8 mouse cellular contexts compared by ENCODE assay signal in genomic region chr6:134035490-134036405, GRCm38 (mm10). TPM values are rescaled to one million over a fixed set of nuclear protein-coding genes. Genes with fewer than 3 reads are reported as not detected.
DNase-seq lines count a peak whose midpoint lies in the region; ATAC-seq lines count a peak whose summit lies in the region.

TSS of gene Etv6 (plus strand) at chr6:134035700.

- no peaks in the 10 kb centered on the region for H3K27me3 ChIP-seq in heart, embryonic 12.5 days (replicated peaks)
- no peaks in the 10 kb centered on the region for H3K27me3 ChIP-seq in liver, embryonic 13.5 days
- H3K27me3 ChIP-seq in neural tube, embryonic 11.5 days (ENCODE audit: control insufficient read depth, insufficient read depth, low read length) = no peaks in the 10 kb centered on the region
- no peaks in the 10 kb centered on the region for H3K27me3 ChIP-seq in stomach, embryonic 16.5 days (ENCODE audit: control insufficient read depth, insufficient read depth, low read length)

- peak; percentile 40 to 61 for DNase-seq in CD8-positive naive resting alpha-beta T cell, adult 2 months (ENCODE audit: low read depth in 2 of 2, low spot score in 2 of 2)
- peak; percentile 77 for DNase-seq in brain, embryonic 18.5 days (ENCODE audit: low read depth, low spot score)
- peak; percentile 89 for DNase-seq in kidney, postnatal 10 days
- DNase-seq in liver, embryonic 13.5 days = peak; percentile 32
- DNase-seq in neural tube, embryonic 11.5 days (ENCODE audit: low spot score) = peak; percentile 83

- H3K36me3 ChIP-seq in heart, embryonic 12.5 days = no peaks in the 10 kb centered on the region
- no peaks in the 10 kb centered on the region for H3K36me3 ChIP-seq in liver, embryonic 13.5 days
- no peaks in the 10 kb centered on the region for H3K36me3 ChIP-seq in neural tube, embryonic 11.5 days (ENCODE audit: control insufficient read depth, insufficient read depth, low read length)
- no peaks in the 10 kb centered on the region for H3K36me3 ChIP-seq in stomach, embryonic 16.5 days (ENCODE audit: control insufficient read depth, insufficient read depth, low read length)

- peak within 1 kb of the TSS; percentile 73 for H3K4me2 ChIP-seq in heart, embryonic 12.5 days
- peak within 1 kb of the TSS; percentile 92 for H3K4me2 ChIP-seq in liver, embryonic 13.5 days
- H3K4me2 ChIP-seq in neural tube, embryonic 11.5 days (ENCODE audit: low read depth) = peak within 1 kb of the TSS; percentile 82
- H3K4me2 ChIP-seq in stomach, embryonic 16.5 days (ENCODE audit: low read depth, low read length) = peak within 1 kb of the TSS; percentile 66

- WGBS in heart, embryonic 12.5 days = under 1% methylated on average over 45 of the region's 78 CpGs
- WGBS in liver, embryonic 13.5 days (ENCODE audit: insufficient replicate concordance) = under 1% methylated on average over 68 of the region's 78 CpGs
- WGBS in neural tube, embryonic 11.5 days = under 1% methylated on average over 65 of the region's 78 CpGs
- under 1% methylated on average over 69 of the region's 78 CpGs for WGBS in stomach, embryonic 16.5 days

- H3K4me1 ChIP-seq in heart, embryonic 12.5 days (replicated peaks) = peaks cover 40% of the 10 kb centered on the region
- H3K4me1 ChIP-seq in liver, embryonic 13.5 days (replicated peaks) = peaks cover 45% of the 10 kb centered on the region
- H3K4me1 ChIP-seq in neural tube, embryonic 11.5 days (ENCODE audit: control insufficient read depth, insufficient read depth, low read length) = peaks cover 31% of the 10 kb centered on the region
- peaks cover 34% of the 10 kb centered on the region for H3K4me1 ChIP-seq in stomach, embryonic 16.5 days (ENCODE audit: control insufficient read depth, insufficient read depth, low read length)

- peak within 1 kb of the TSS; percentile 100 for H3K27ac ChIP-seq in heart, embryonic 12.5 days (ENCODE audit: poor library complexity, severe bottlenecking)
- H3K27ac ChIP-seq in liver, embryonic 13.5 days = peak within 1 kb of the TSS; percentile 87
- peak within 1 kb of the TSS; percentile 100 for H3K27ac ChIP-seq in neural tube, embryonic 11.5 days (ENCODE audit: low read depth, low read length)
- peak within 1 kb of the TSS; percentile 100 for H3K27ac ChIP-seq in stomach, embryonic 16.5 days (ENCODE audit: low read length)

- H3K4me3 ChIP-seq in heart, embryonic 12.5 days = peak within 1 kb of the TSS; percentile 77
- peak within 1 kb of the TSS; percentile 77 for H3K4me3 ChIP-seq in liver, embryonic 13.5 days (replicated peaks)
- peak within 1 kb of the TSS; percentile 75 for H3K4me3 ChIP-seq in neural tube, embryonic 11.5 days (ENCODE audit: low read depth, low read length)
- peak within 1 kb of the TSS; percentile 93 for H3K4me3 ChIP-seq in stomach, embryonic 16.5 days (replicated peaks; ENCODE audit: low read length)

- peak; percentile 50; the same call in 1 of the 2 replicates for ATAC-seq in erythroid progenitor cell, adult 5-6 weeks (replicated peaks; ENCODE audit: low FRiP score, poor library complexity, severe bottlenecking)
- ATAC-seq in heart, embryonic 12.5 days (ENCODE audit: insufficient number of reproducible peaks, low FRiP score) = peak; percentile 68
- ATAC-seq in liver, embryonic 13.5 days (ENCODE audit: low read depth) = peak; percentile 69
- peak; percentile 70 for ATAC-seq in neural tube, embryonic 11.5 days (ENCODE audit: insufficient read depth, low FRiP score, low TSS enrichment)
- ATAC-seq in stomach, embryonic 16.5 days (ENCODE audit: insufficient read depth, low FRiP score) = peak; percentile 81

- H3K9me3 ChIP-seq in heart, embryonic 12.5 days (replicated peaks) = no peaks in the 10 kb centered on the region
- H3K9me3 ChIP-seq in liver, embryonic 13.5 days (replicated peaks) = no peaks in the 10 kb centered on the region
- H3K9me3 ChIP-seq in neural tube, embryonic 11.5 days (ENCODE audit: control insufficient read depth, low read length) = no peaks in the 10 kb centered on the region
- no peaks in the 10 kb centered on the region for H3K9me3 ChIP-seq in stomach, embryonic 16.5 days (replicated peaks; ENCODE audit: control insufficient read depth, low read length)

- H3K9ac ChIP-seq in heart, embryonic 12.5 days = peak within 1 kb of the TSS; percentile 88
- H3K9ac ChIP-seq in liver, embryonic 13.5 days = peak within 1 kb of the TSS; percentile 82
- peak within 1 kb of the TSS; percentile 99 for H3K9ac ChIP-seq in neural tube, embryonic 11.5 days (ENCODE audit: low read length)
- H3K9ac ChIP-seq in stomach, embryonic 16.5 days (ENCODE audit: low read length) = peak within 1 kb of the TSS; percentile 99

RNA-seq across cellular contexts. Expression of gene Etv6, which starts in this region (rescaled TPM):
- 12.3 and 19.3 TPM in 2 replicates for total RNA-seq in erythroid progenitor cell, adult 5-6 weeks (2015; ENCODE audit: low replicate concordance)
- total RNA-seq in erythroid progenitor cell, adult 5-6 weeks (2017; ENCODE audit: low replicate concordance) = 4.2 and 4.5 TPM in 2 replicates
- 19.9 and 20.9 TPM in 2 replicates for polyA plus RNA-seq in heart, embryonic 12.5 days (2016; fragmentation: Nextera tagmentation; extraction: Ambion mirVana)
- polyA plus RNA-seq in liver, embryonic 13.5 days (2015; fragmentation: Nextera tagmentation; extraction: Ambion mirVana) = 3.5 and 4.6 TPM in 2 replicates
- 16.9 and 18.4 TPM in 2 replicates for polyA plus RNA-seq in neural tube, embryonic 11.5 days (2014; fragmentation: Nextera tagmentation; extraction: Ambion mirVana)
- 10.4 and 13.9 TPM in 2 replicates for polyA plus RNA-seq in stomach, embryonic 16.5 days (2015; fragmentation: Nextera tagmentation; extraction: Ambion mirVana)

Comparison
In these comparisons a context has a peak if more than half of its experiments do, and no peak if none do; other contexts are left out.
1. Peak in every context shown above with its lines: DNase-seq, ATAC-seq, H3K4me3 ChIP-seq and H3K27ac ChIP-seq.
2. DNase-seq: peak in every context shown above with its lines; median percentile 89 in kidney, postnatal 10 days; 83 in neural tube, embryonic 11.5 days; 77 in brain, embryonic 18.5 days; 50 in CD8-positive naive resting alpha-beta T cell, adult 2 months; 32 in liver, embryonic 13.5 days.